Mouse (Mus musculus): ENCODE measurements around the gene Pax5. TPM values are rescaled to one million over a fixed set of nuclear protein-coding genes. Genes with fewer than 3 reads are reported as not detected.

Gene Pax5
- total RNA-seq, 2 experiments from 2014 or later = not detected

- ATAC-seq (replicated peaks; ENCODE audit: low FRiP score, poor library complexity, severe bottlenecking) = no peak
Measured at GRCm38 (mm10) chr4:44557815-44558563, 152.3 kb downstream of the Pax5 start.

GRCm38 (mm10) chr4:44556586-44557281, 153.6 kb downstream of the Pax5 start:
- ATAC-seq (replicated peaks; ENCODE audit: low FRiP score, poor library complexity, severe bottlenecking) = no peak

- ATAC-seq (replicated peaks; ENCODE audit: low FRiP score, poor library complexity, severe bottlenecking) = no peak
Measured at GRCm38 (mm10) chr4:44555576-44555975, 154.7 kb downstream of the Pax5 start.

- ATAC-seq (replicated peaks; ENCODE audit: low FRiP score, poor library complexity, severe bottlenecking) = no peak
Measured at GRCm38 (mm10) chr4:44551470-44551869, 158.8 kb downstream of the Pax5 start.

- ATAC-seq (replicated peaks; ENCODE audit: low FRiP score, poor library complexity, severe bottlenecking) = no peak
Measured at GRCm38 (mm10) chr4:44549029-44549428, 161.3 kb downstream of the Pax5 start.

GRCm38 (mm10) chr4:44545669-44546068, 164.6 kb downstream of the Pax5 start:
- ATAC-seq (replicated peaks; ENCODE audit: low FRiP score, poor library complexity, severe bottlenecking) = no peak

- ATAC-seq (replicated peaks; ENCODE audit: low FRiP score, poor library complexity, severe bottlenecking) = no peak
Measured at GRCm38 (mm10) chr4:44544495-44544894, 165.8 kb downstream of the Pax5 start.

GRCm38 (mm10) chr4:44543880-44544279, 166.4 kb downstream of the Pax5 start:
- ATAC-seq (replicated peaks; ENCODE audit: low FRiP score, poor library complexity, severe bottlenecking) = no peak

GRCm38 (mm10) chr4:44542101-44542500, 168.2 kb downstream of the Pax5 start:
- no peak for ATAC-seq (replicated peaks; ENCODE audit: low FRiP score, poor library complexity, severe bottlenecking)

GRCm38 (mm10) chr4:44538488-44538887, 171.8 kb downstream of the Pax5 start:
- ATAC-seq (replicated peaks; ENCODE audit: low FRiP score, poor library complexity, severe bottlenecking) = no peak

- no peak for ATAC-seq (replicated peaks; ENCODE audit: low FRiP score, poor library complexity, severe bottlenecking)
Measured at GRCm38 (mm10) chr4:44536794-44537193, 173.5 kb downstream of the Pax5 start.

- ATAC-seq (replicated peaks; ENCODE audit: low FRiP score, poor library complexity, severe bottlenecking) = no peak
Measured at GRCm38 (mm10) chr4:44535646-44536045, 174.6 kb downstream of the Pax5 start.

GRCm38 (mm10) chr4:44533286-44533685, 177.0 kb downstream of the Pax5 start:
- no peak for ATAC-seq (replicated peaks; ENCODE audit: low FRiP score, poor library complexity, severe bottlenecking)

GRCm38 (mm10) chr4:44532731-44533130, 177.6 kb downstream of the Pax5 start:
- ATAC-seq (replicated peaks; ENCODE audit: low FRiP score, poor library complexity, severe bottlenecking) = no peak

- no peak for ATAC-seq (replicated peaks; ENCODE audit: low FRiP score, poor library complexity, severe bottlenecking)
Measured at GRCm38 (mm10) chr4:44525336-44525735, 185.0 kb downstream of the Pax5 start.

- ATAC-seq (replicated peaks; ENCODE audit: low FRiP score, poor library complexity, severe bottlenecking) = no peak
Measured at GRCm38 (mm10) chr4:44518923-44519322, 191.4 kb downstream of the Pax5 start.

- no peak for ATAC-seq (replicated peaks; ENCODE audit: low FRiP score, poor library complexity, severe bottlenecking)
Measured at GRCm38 (mm10) chr4:44513981-44514380, 196.3 kb downstream of the Pax5 start.

GRCm38 (mm10) chr4:44511682-44512081, 198.6 kb downstream of the Pax5 start:
- ATAC-seq (replicated peaks; ENCODE audit: low FRiP score, poor library complexity, severe bottlenecking) = no peak

GRCm38 (mm10) chr4:44508386-44509226, 201.7 kb downstream of the Pax5 start:
- no peak for ATAC-seq (replicated peaks; ENCODE audit: low FRiP score, poor library complexity, severe bottlenecking)

GRCm38 (mm10) chr4:44507861-44508260, 202.4 kb downstream of the Pax5 start:
- ATAC-seq (replicated peaks; ENCODE audit: low FRiP score, poor library complexity, severe bottlenecking) = no peak
